Mouse (Mus musculus) limb, embryonic 10.5 days (tissue): ENCODE data around the gene Tpk1. TPM values are rescaled to one million over a fixed set of nuclear protein-coding genes. Genes with fewer than 3 reads are reported as not detected.
"Not testable (repeated sequence)": the region's sequence is repeated elsewhere in the genome, so short reads cannot be mapped to it uniquely, and the experiment has no call there.

Source experiments
- DNase-seq: peaks from one replicate; pipeline ENCODE4 v3.0.0-alpha.2; 2017; ENCODE audit warnings: low spot score
- H3K27ac ChIP-seq: fragments of 300-500 bp; sonication (generic); 2 replicates; pipeline ENCODE4 v1.5.1; 2016; ENCODE audit warnings: mild to moderate bottlenecking
- H3K27me3 ChIP-seq: fragments of 300-500 bp; sonication (generic); 2 replicates; pipeline ENCODE4 v1.6.1; 2016; ENCODE audit warnings: low read depth, mild to moderate bottlenecking; ENCODE audit not compliant: poor library complexity, severe bottlenecking
- H3K36me3 ChIP-seq: fragments of 300-500 bp; sonication (generic); 2 replicates; pipeline ENCODE4 v1.6.1; 2016; ENCODE audit warnings: mild to moderate bottlenecking, moderate library complexity
- H3K4me1 ChIP-seq: fragments of 300-500 bp; sonication (generic); 2 replicates; pipeline ENCODE4 v1.6.1; 2016
- H3K4me3 ChIP-seq: fragments of 300-500 bp; sonication (generic); 2 replicates; pipeline ENCODE4 v1.5.1; 2016; ENCODE audit warnings: mild to moderate bottlenecking, moderate library complexity
- H3K9me3 ChIP-seq: fragments of 300-500 bp; sonication (generic); replicated peaks from 2 replicates; pipeline ENCODE4 v1.6.1; 2016; ENCODE audit warnings: mild to moderate bottlenecking
- WGBS: fragments of 180-500 bp; shearing (Covaris S2); methylation state at CpG from one replicate; pipeline ENCODE4 v1.1.7; 2016; 5-methylcytosine and 5-hydroxymethylcytosine counted together
- polyA plus RNA-seq: library from polyadenylated mRNA; unstranded; fragments of >200 nt; fragmentation: Nextera tagmentation; extraction: Ambion mirVana; gene quantifications from 2 replicates; pipeline ENCODE4 v1.2.1, GENCODE M21; 2016

Gene Tpk1
- polyA plus RNA-seq, 1 experiment from 2014 or later = 7.9 TPM

DNA sequence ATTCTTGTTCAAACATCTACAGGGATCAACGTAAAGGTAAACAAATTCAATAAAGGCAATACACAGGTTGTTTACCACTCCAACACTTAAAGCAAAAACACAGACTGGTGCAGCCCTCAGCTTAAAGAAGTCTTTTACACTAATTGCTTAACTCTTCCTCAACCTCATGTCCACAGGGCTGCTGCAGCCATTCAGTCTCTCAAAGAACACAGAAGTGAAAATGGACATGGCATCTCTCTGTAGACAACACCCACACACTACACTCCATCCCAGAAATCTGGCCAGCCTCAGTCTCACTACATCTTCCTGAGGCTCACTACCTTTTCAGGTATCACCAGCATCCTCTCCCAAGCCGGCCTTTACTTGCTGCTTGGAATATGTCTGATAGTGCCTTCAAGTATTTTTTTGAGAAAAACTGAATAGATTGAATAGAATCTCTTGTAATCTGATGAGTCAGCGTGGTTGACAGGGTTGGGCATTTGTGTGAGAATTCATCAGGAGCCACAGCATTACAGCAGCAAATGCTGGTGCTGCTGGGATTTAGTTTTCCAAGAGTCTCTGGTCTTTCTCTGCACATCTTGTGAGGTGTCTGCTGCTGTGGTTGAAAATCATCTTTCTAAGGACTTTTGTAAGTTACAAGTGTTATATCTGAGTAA, 32.6 kb downstream of the Tpk1 start:
- Histone ChIP-seq H3K27me3 (no peaks in the 10 kb centered on the region), H3K27ac (no peak overlapping the region), H3K4me3 (no peak overlapping the region), H3K36me3 (no peaks in the 10 kb centered on the region), H3K4me1 (no peaks in the 10 kb centered on the region), H3K9me3 (no peaks in the 10 kb centered on the region)
- 92% methylated on average over 3 of the region's 3 CpGs for WGBS
- DNase-seq = no peak

GRCm38 (mm10) chr6:43632871-43633270, 33.2 kb downstream of the Tpk1 start:
- H3K4me1 ChIP-seq = no peaks in the 10 kb centered on the region
- no peak for DNase-seq
- no peak overlapping the region for H3K4me3 ChIP-seq
- H3K36me3 ChIP-seq = no peaks in the 10 kb centered on the region
- H3K9me3 ChIP-seq = no peaks in the 10 kb centered on the region
- no peaks in the 10 kb centered on the region for H3K27me3 ChIP-seq
- no peak overlapping the region for H3K27ac ChIP-seq

GRCm38 (mm10) chr6:43623448-43623847, 42.6 kb downstream of the Tpk1 start:
- DNase-seq, H3K27me3 ChIP-seq, H3K4me3 ChIP-seq, H3K9me3 ChIP-seq, H3K36me3 ChIP-seq, H3K4me1 ChIP-seq, H3K27ac ChIP-seq: not testable (repeated sequence)
- WGBS = 96% methylated on average over 6 of the region's 6 CpGs

GRCm38 (mm10) chr6:43619258-43619657, 46.8 kb downstream of the Tpk1 start:
- Histone ChIP-seq H3K4me1 (no peaks in the 10 kb centered on the region), H3K36me3 (no peaks in the 10 kb centered on the region), H3K27ac (no peak overlapping the region), H3K4me3 (no peak overlapping the region), H3K27me3 (no peaks in the 10 kb centered on the region), H3K9me3 (no peaks in the 10 kb centered on the region)
- no peak for DNase-seq
- 90% methylated on average over 3 of the region's 3 CpGs for WGBS

GRCm38 (mm10) chr6:43611770-43612169, 54.3 kb downstream of the Tpk1 start:
- no peaks in the 10 kb centered on the region for H3K4me1 ChIP-seq
- H3K27me3 ChIP-seq = no peaks in the 10 kb centered on the region
- DNase-seq = no peak
- no peak overlapping the region for H3K27ac ChIP-seq
- 70% methylated on average over 2 of the region's 2 CpGs for WGBS
- no peak overlapping the region for H3K4me3 ChIP-seq
- H3K9me3 ChIP-seq = no peaks in the 10 kb centered on the region
- H3K36me3 ChIP-seq = no peaks in the 10 kb centered on the region

DNA sequence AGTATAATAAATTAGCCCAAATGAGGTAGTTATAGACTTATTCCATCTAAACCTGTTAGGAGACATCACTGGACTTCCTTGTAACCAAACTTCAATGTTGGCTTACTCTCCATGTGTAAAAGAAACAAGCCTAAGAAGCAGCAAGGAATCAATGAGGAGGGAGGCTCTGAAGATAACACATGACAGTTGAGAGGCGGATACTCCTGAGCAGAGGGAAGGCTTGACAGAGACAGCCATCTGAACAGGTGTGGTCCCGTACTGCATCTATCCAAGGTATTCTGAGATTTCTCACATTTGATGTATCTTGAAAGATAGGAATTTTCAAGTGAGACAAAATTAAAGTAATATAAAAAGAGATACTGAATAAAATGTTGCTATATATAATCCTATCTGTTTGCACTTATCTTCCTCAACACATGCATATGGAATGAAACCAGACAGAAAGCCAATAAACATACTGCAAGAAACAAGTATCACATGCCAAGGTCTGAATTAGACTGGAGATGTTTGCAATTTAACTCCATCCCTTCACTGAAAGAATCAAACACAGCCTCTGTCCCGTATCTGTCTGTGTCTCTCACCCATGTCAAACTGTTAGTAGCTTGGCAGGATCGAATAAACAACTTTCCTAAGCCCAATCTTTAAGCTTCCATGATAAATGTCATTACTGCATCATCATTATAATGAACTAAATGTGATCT, 75.1 kb downstream of the Tpk1 start:
- Histone ChIP-seq H3K27ac (no peak overlapping the region), H3K4me3 (no peak overlapping the region), H3K9me3 (no peaks in the 10 kb centered on the region), H3K36me3 (no peaks in the 10 kb centered on the region), H3K27me3 (no peaks in the 10 kb centered on the region), H3K4me1 (no peaks in the 10 kb centered on the region)
- WGBS = 87% methylated on average over 4 of the region's 4 CpGs
- no peak for DNase-seq

- DNase-seq = no peak
- H3K36me3 ChIP-seq = no peaks in the 10 kb centered on the region
- WGBS = 90% methylated on average over 2 of the region's 2 CpGs
- H3K9me3 ChIP-seq = no peaks in the 10 kb centered on the region
- H3K27ac ChIP-seq = no peak overlapping the region
- no peak overlapping the region for H3K4me3 ChIP-seq
- no peaks in the 10 kb centered on the region for H3K4me1 ChIP-seq
- no peaks in the 10 kb centered on the region for H3K27me3 ChIP-seq
Observed at GRCm38 (mm10) chr6:43585274-43585673, 80.8 kb downstream of the Tpk1 start.

DNA sequence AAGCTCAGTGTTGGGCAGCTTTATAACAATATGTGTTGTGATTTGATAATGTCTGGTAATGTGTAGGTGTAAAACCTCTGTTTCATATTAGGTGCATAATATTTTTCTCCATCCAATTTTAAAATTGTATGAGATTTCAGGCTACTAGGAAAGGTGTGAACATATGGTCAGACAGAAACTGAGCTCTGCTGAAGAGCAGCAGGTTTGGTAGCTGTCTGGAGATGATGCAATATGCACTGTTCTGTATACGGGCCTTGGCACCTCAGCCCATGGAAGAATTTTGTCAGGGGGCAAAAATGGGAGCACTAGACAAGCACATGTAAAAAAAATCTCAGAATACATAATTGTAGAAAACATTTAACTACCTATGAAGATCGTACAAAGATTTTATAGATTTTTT, 84.3 kb downstream of the Tpk1 start:
- no peaks in the 10 kb centered on the region for H3K36me3 ChIP-seq
- H3K4me3 ChIP-seq = no peak overlapping the region
- no peaks in the 10 kb centered on the region for H3K4me1 ChIP-seq
- H3K27me3 ChIP-seq = no peaks in the 10 kb centered on the region
- H3K27ac ChIP-seq = no peak overlapping the region
- no peak for DNase-seq
- WGBS = 83% methylated on average over 2 of the region's 2 CpGs
- H3K9me3 ChIP-seq = no peaks in the 10 kb centered on the region

DNA sequence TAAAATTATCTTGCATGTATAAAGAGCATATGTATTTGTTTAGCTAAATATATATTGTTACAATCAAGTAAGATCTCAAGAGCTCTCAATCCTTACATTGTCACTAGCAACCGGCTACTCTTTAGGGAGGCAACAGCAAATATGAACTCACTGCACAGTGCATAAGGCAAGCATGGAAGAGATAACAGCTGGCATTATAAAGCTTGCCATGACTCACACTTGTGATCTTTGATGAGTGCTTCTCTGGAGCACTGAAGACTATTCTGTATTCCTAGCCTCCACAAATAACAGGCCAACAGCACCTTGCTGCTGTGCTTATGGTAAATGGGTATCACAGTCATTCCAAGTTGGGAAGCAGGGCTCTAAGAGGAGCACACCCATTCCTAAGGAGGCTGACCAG, 98.2 kb downstream of the Tpk1 start:
- no peaks in the 10 kb centered on the region for H3K4me1 ChIP-seq
- no peaks in the 10 kb centered on the region for H3K9me3 ChIP-seq
- 94% methylated on average over 1 of the region's 1 CpGs for WGBS
- H3K36me3 ChIP-seq = no peaks in the 10 kb centered on the region
- no peaks in the 10 kb centered on the region for H3K27me3 ChIP-seq
- no peak for DNase-seq
- H3K4me3 ChIP-seq = no peak overlapping the region
- H3K27ac ChIP-seq = no peak overlapping the region

GRCm38 (mm10) chr6:43562474-43562873, 103.6 kb downstream of the Tpk1 start:
- no peak overlapping the region for H3K4me3 ChIP-seq
- no peak for DNase-seq
- H3K4me1 ChIP-seq = no peaks in the 10 kb centered on the region
- H3K27me3 ChIP-seq = no peaks in the 10 kb centered on the region
- H3K36me3 ChIP-seq = no peaks in the 10 kb centered on the region
- whole genome bisulfite sequencing = 84% methylated on average over 4 of the region's 4 CpGs
- H3K9me3 ChIP-seq = no peaks in the 10 kb centered on the region
- no peak overlapping the region for H3K27ac ChIP-seq

DNA sequence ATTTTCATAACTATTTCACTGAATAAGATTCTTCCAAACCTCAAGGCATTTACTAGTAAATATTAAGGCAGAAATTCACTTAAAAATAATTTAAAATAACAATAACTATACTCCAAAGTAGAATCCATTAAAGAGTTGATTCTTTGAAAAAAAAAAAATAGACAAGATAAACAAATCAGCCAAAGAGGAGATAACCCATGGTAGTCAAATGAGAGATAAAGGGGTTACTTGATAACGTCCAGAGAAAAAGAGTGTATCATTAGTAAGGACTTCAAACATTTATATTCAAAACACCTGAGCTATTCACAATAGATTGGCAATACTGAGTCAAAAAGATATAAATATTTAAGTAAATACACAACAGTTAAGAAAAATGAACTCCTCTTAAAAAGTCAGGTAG, 114.7 kb downstream of the Tpk1 start:
- no peaks in the 10 kb centered on the region for H3K27me3 ChIP-seq
- no peaks in the 10 kb centered on the region for H3K9me3 ChIP-seq
- H3K4me1 ChIP-seq = no peaks in the 10 kb centered on the region
- no peak for DNase-seq
- 83% methylated on average over 1 of the region's 1 CpGs for WGBS
- H3K4me3 ChIP-seq = no peak overlapping the region
- no peaks in the 10 kb centered on the region for H3K36me3 ChIP-seq
- H3K27ac ChIP-seq = no peak overlapping the region

DNA sequence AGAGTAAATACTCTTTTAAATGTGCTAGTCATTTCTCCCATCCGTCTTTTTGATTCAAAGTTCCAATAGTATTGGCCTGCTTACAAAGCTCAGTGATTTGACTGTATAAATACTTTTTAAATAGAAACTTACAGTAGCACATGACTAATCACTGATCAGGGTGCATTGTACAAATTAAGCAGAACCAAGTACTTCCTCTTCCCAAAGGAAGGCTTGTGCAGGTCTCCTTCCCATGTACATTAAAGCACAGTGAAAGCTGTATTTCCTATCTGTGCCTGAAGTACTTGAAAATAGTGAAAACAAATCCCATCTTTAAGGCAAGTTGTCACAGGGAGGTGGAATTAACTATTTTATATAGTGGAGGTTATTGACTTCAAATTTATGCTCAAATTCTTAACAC, 119.5 kb downstream of the Tpk1 start:
- H3K9me3 ChIP-seq = no peaks in the 10 kb centered on the region
- H3K27me3 ChIP-seq = no peaks in the 10 kb centered on the region
- WGBS = 93% methylated on average over 1 of the region's 1 CpGs
- H3K36me3 ChIP-seq = no peaks in the 10 kb centered on the region
- no peak overlapping the region for H3K4me3 ChIP-seq
- DNase-seq = no peak
- H3K27ac ChIP-seq = no peak overlapping the region
- H3K4me1 ChIP-seq = no peaks in the 10 kb centered on the region

- WGBS = 86% methylated on average over 2 of the region's 2 CpGs
- no peaks in the 10 kb centered on the region for H3K9me3 ChIP-seq
- DNase-seq = no peak
Observed at GRCm38 (mm10) chr6:43537252-43537870, 128.7 kb downstream of the Tpk1 start.

More at GRCm38 (mm10) chr6:43537252-43537870, 128.7 kb downstream of the Tpk1 start:
- Histone ChIP-seq H3K4me3 (no peak overlapping the region), H3K4me1 (no peaks in the 10 kb centered on the region), H3K36me3 (no peaks in the 10 kb centered on the region), H3K27ac (no peak overlapping the region), H3K27me3 (no peaks in the 10 kb centered on the region)
